Mouse (Mus musculus) cerebellum, adult 9-11 months (tissue): ENCODE measurements around the gene Clk3.
A peak's percentile ranks its signal among the peaks of the same experiment; 100 is the strongest.
"Not testable (repeated sequence)": the region's sequence is repeated elsewhere in the genome, so short reads cannot be mapped to it uniquely, and the experiment has no call there.

Experiments
- DNase-seq: peaks from one replicate; pipeline ENCODE4 v3.0.0; 2022

Gene Clk3

GRCm38 (mm10) chr9:57722371-57722770 is 43.3 kb downstream of the Clk3 start:
- DNase-seq = no peak

GRCm38 (mm10) chr9:57720736-57721135 is 44.9 kb downstream of the Clk3 start:
- no peak for DNase-seq

- peak; percentile 67 for DNase-seq
Observed at GRCm38 (mm10) chr9:57718408-57718807, 47.3 kb downstream of the Clk3 start.

- DNase-seq = no peak
Observed at GRCm38 (mm10) chr9:57712194-57712593, 53.5 kb downstream of the Clk3 start.

GRCm38 (mm10) chr9:57710214-57710613 is 55.4 kb downstream of the Clk3 start:
- not testable (repeated sequence) for DNase-seq

- DNase-seq = no peak
Observed at GRCm38 (mm10) chr9:57708720-57709274, 56.9 kb downstream of the Clk3 start.

- DNase-seq = peak; percentile 82
Observed at GRCm38 (mm10) chr9:57708068-57708719, 57.5 kb downstream of the Clk3 start, which contains the start of gene Edc3. TSS of gene Edc3 (plus strand) at chr9:57708540.

GRCm38 (mm10) chr9:57706496-57706895 is 59.2 kb downstream of the Clk3 start:
- no peak for DNase-seq
